ENCODE assay signal across 9 mouse cellular contexts in genomic region chr15:78437237-78438017, GRCm38 (mm10). TPM values are rescaled to one million over a fixed set of nuclear protein-coding genes. Genes with fewer than 3 reads are reported as not detected.
DNase-seq lines count a peak whose midpoint lies in the region; ATAC-seq and TF ChIP-seq lines count a peak whose summit lies in the region.
"Had no signal": no experiment of that assay in that cellular context is flagged by ENCODE, and none has a peak within 500 bp of the region (broad histone marks: within the 10 kb centered on the region; RNA-seq: fewer than 3 reads in every experiment).

No protein-coding gene starts in this region.

- H3K9me3 ChIP-seq in intestine, postnatal 0 days (ENCODE audit: control insufficient read depth) = no peaks in the 10 kb centered on the region
- no peaks in the 10 kb centered on the region for H3K9me3 ChIP-seq in lung, embryonic 16.5 days (ENCODE audit: control insufficient read depth, low read length)

- TF ChIP-seq POLR2A in lung, adult 2 months (IDR thresholded peaks at IDR 0.05; ENCODE audit: borderline replicate concordance, extremely low read depth, low read depth, low read length) = no peak

- H3K4me1 ChIP-seq in lung, adult 2 months (ENCODE audit: control insufficient read depth, insufficient read depth, low read length) = peaks cover 3% of the 10 kb centered on the region; the same call in 1 of the 2 replicates
- no peaks in the 10 kb centered on the region; the same call in 1 of the 2 replicates for H3K4me1 ChIP-seq in intestine, postnatal 0 days (replicated peaks; ENCODE audit: control insufficient read depth, insufficient read depth, low read length)
- H3K4me1 ChIP-seq in lung, embryonic 16.5 days (replicated peaks; ENCODE audit: control insufficient read depth, insufficient read depth, low read length) = peaks cover 21% of the 10 kb centered on the region

- peak overlapping the region; percentile 56 for H3K4me2 ChIP-seq in intestine, postnatal 0 days (replicated peaks; ENCODE audit: low read depth)
- peak overlapping the region; percentile 57 for H3K4me2 ChIP-seq in lung, embryonic 16.5 days (ENCODE audit: low read depth, low read length)

- DNase-seq in lung, adult 18-20 months = peak; percentile 37 to 45
- no peak for DNase-seq in lung, adult 2 months
- DNase-seq in cerebellum, postnatal 36 days = peak; percentile 49
- peak; percentile 56 to 69 for DNase-seq in gastrocnemius, postnatal 4 days (ENCODE audit: low spot score in 2 of 2)
- DNase-seq in right cerebral cortex, adult 2 months (ENCODE audit: low spot score in 2 of 2) = peak; percentile 74 to 77
- DNase-seq in spleen, postnatal 36 days (ENCODE audit: low spot score in 2 of 2) = no peak

- no peak overlapping the region for H3K27ac ChIP-seq in intestine, postnatal 0 days (ENCODE audit: low read depth, low read length)
- peak overlapping the region; percentile 82 for H3K27ac ChIP-seq in lung, embryonic 16.5 days (ENCODE audit: low read length)

- H3K9ac ChIP-seq in intestine, postnatal 0 days (ENCODE audit: low read depth, low read length) = no peak overlapping the region
- H3K9ac ChIP-seq in lung, embryonic 16.5 days (ENCODE audit: low read length) = peak overlapping the region; percentile 49

- peaks cover 38% of the 10 kb centered on the region for H3K27me3 ChIP-seq in intestine, postnatal 0 days (replicated peaks; ENCODE audit: control insufficient read depth, insufficient read depth, low read length)
- no peaks in the 10 kb centered on the region for H3K27me3 ChIP-seq in lung, embryonic 16.5 days (ENCODE audit: control insufficient read depth, insufficient read depth, low read depth, low read length)

- H3K36me3 ChIP-seq in intestine, postnatal 0 days (ENCODE audit: control insufficient read depth, insufficient read depth) = no peaks in the 10 kb centered on the region; the same call in 1 of the 2 replicates
- peaks cover 4% of the 10 kb centered on the region; the same call in 1 of the 2 replicates for H3K36me3 ChIP-seq in lung, embryonic 16.5 days (ENCODE audit: control insufficient read depth, insufficient read depth, low read length)

- TF ChIP-seq CTCF in lung, adult 2 months (IDR thresholded peaks at IDR 0.05; ENCODE audit: insufficient read depth, low read length) = no peak
- TF ChIP-seq CTCF in intestine, postnatal 0 days (IDR thresholded peaks at IDR 0.05; ENCODE audit: low read depth) = no peak

- H3K4me3 ChIP-seq in lung, adult 2 months (replicated peaks; ENCODE audit: extremely low read depth, low read depth, low read length) = no peak overlapping the region
- H3K4me3 ChIP-seq in intestine, postnatal 0 days (ENCODE audit: low read depth, low read length) = peak overlapping the region; percentile 17
- peak overlapping the region; percentile 20 for H3K4me3 ChIP-seq in lung, embryonic 16.5 days (ENCODE audit: low read length)

- ATAC-seq in intestine, postnatal 0 days = no peak; the same call in 1 of the 2 replicates
- ATAC-seq in lung, embryonic 16.5 days (ENCODE audit: low read depth) = peak; percentile 56

- 43% methylated on average over 23 of the region's 23 CpGs for WGBS in lung, adult 2 months
- 13% methylated on average over 23 of the region's 23 CpGs for WGBS in intestine, postnatal 0 days
- WGBS in lung, embryonic 16.5 days = 10% methylated on average over 22 of the region's 23 CpGs

RNA-seq across cellular contexts. Expression of gene Kctd17, which starts 9.1 kb away (rescaled TPM):
- polyA plus RNA-seq in lung, adult 2 months (2012; rRNA removed) = 114 and 128 TPM in 2 replicates
- total RNA-seq in gastrocnemius, postnatal 4 days (2021) = 10 to 100 TPM; 83.5 to 85.4 TPM
- polyA plus RNA-seq in intestine, postnatal 0 days (2015; fragmentation: Nextera tagmentation; extraction: Ambion mirVana) = 18.6 and 20.1 TPM in 2 replicates
- polyA plus RNA-seq in lung, embryonic 16.5 days (2015; fragmentation: Nextera tagmentation; extraction: Ambion mirVana) = 32.1 and 37.0 TPM in 2 replicates

RNA-seq across cellular contexts. Expression of gene Tmprss6, which starts 31.0 kb away (rescaled TPM):
- 0.33 and 1.2 TPM in 2 replicates for polyA plus RNA-seq in lung, adult 2 months (2012; rRNA removed)
- total RNA-seq in gastrocnemius, postnatal 4 days (2021) = under 1 TPM in 1 of 2 experiments, not detected in 1; 0.62 TPM
- 0.63 and 0.84 TPM in 2 replicates for polyA plus RNA-seq in intestine, postnatal 0 days (2015; fragmentation: Nextera tagmentation; extraction: Ambion mirVana)
- polyA plus RNA-seq in lung, embryonic 16.5 days (2015; fragmentation: Nextera tagmentation; extraction: Ambion mirVana) = 0.14 and 0.74 TPM in 2 replicates
- total RNA-seq: left cerebral cortex, postnatal 10 days had no signal

RNA-seq across cellular contexts. Expression of gene Mpst, which starts 31.2 kb away (rescaled TPM):
- polyA plus RNA-seq in lung, adult 2 months (2012; rRNA removed) = 136 and 145 TPM in 2 replicates
- 10 to 100 TPM; 27.6 to 34.5 TPM for total RNA-seq in gastrocnemius, postnatal 4 days (2021)
- 2.8 and 3.2 TPM in 2 replicates for polyA plus RNA-seq in intestine, postnatal 0 days (2015; fragmentation: Nextera tagmentation; extraction: Ambion mirVana)
- polyA plus RNA-seq in lung, embryonic 16.5 days (2015; fragmentation: Nextera tagmentation; extraction: Ambion mirVana) = 5.0 and 5.5 TPM in 2 replicates

RNA-seq across cellular contexts. Expression of gene Tst, which starts 31.7 kb away (rescaled TPM):
- 122 and 136 TPM in 2 replicates for polyA plus RNA-seq in lung, adult 2 months (2012; rRNA removed)
- total RNA-seq in gastrocnemius, postnatal 4 days (2021) = 10 to 100 TPM; 17.5 to 20.5 TPM
- polyA plus RNA-seq in intestine, postnatal 0 days (2015; fragmentation: Nextera tagmentation; extraction: Ambion mirVana) = 36.7 and 48.3 TPM in 2 replicates
- 129 and 160 TPM in 2 replicates for polyA plus RNA-seq in lung, embryonic 16.5 days (2015; fragmentation: Nextera tagmentation; extraction: Ambion mirVana)

RNA-seq across cellular contexts. Expression of gene Tex33, which starts 41.7 kb away (rescaled TPM):
- polyA plus RNA-seq in lung, adult 2 months (2012; rRNA removed) = not detected in 2 replicates
- total RNA-seq in gastrocnemius, postnatal 4 days (2021) = not detected
- not detected in 2 replicates for polyA plus RNA-seq in intestine, postnatal 0 days (2015; fragmentation: Nextera tagmentation; extraction: Ambion mirVana)
- polyA plus RNA-seq in lung, embryonic 16.5 days (2015; fragmentation: Nextera tagmentation; extraction: Ambion mirVana) = not detected in 2 replicates

Comparison
In these comparisons a context has a peak if more than half of its experiments do, and no peak if none do; other contexts are left out.
1. DNase-seq: peak in lung, adult 18-20 months (2 of 2), cerebellum, postnatal 36 days (2 of 2), gastrocnemius, postnatal 4 days (2 of 2) and right cerebral cortex, adult 2 months (2 of 2); none in lung, adult 2 months (single experiment) and spleen, postnatal 36 days (0 of 2).
2. RNA of gene Mpst, which starts 31.2 kb away (polyA plus RNA-seq): 136 to 145 TPM in lung, adult 2 months; 5.0 to 5.5 TPM in lung, embryonic 16.5 days and 2.8 to 3.2 TPM in intestine, postnatal 0 days; every median in the first group is over 10 times any median in the second.